Mouse (Mus musculus): Measurements from ENCODE around the gene Mylk.

DNA sequence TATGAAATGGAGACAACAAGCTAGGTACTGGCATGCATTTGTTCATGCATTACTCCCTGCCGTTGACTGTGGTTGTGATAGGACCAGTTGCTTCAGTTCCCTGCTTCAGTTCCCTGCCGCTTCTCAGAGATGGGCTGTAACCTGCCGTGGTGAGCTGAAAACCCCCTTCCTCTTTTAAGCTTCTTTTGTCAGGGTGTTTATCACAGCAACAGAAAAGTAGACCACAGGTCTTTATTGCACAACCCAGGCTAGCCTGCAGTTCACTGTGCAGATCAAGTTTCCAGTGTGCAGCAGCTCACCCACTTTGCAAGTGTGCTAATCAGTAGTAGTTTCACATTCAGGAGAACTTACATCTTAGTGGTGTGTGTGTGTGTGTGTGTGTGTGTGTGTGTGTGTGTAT is 8.0 kb downstream of the Mylk start:
- TF ChIP-seq POLR2A (IDR thresholded peaks at IDR 0.05; ENCODE audit: insufficient read depth, low read depth, low read length) (no peak), CTCF (IDR thresholded peaks at IDR 0.05; ENCODE audit: insufficient read depth, low read depth, low read length) (no peak)
